Mouse (Mus musculus) spleen, postnatal 4 days (tissue): ENCODE results near the gene Gm28042.

Experiments
- DNase-seq, 2 experiments: peaks; one replicate each; pipeline ENCODE4 v3.0.0; 2022; ENCODE audit warnings: low spot score in 2 of 2

The Gm28042 gene

GRCm38 (mm10) chr2:120058818-120059217, 31.5 kb downstream of the Gm28042 start:
- no peak for DNase-seq

GRCm38 (mm10) chr2:120059466-120059865, 32.2 kb downstream of the Gm28042 start:
- DNase-seq, result no peak

- DNase-seq, result no peak
Observed at GRCm38 (mm10) chr2:120060190-120060589, 32.9 kb downstream of the Gm28042 start.

GRCm38 (mm10) chr2:120060651-120061050, 33.4 kb downstream of the Gm28042 start:
- DNase-seq, result no peak

GRCm38 (mm10) chr2:120062248-120062647, 35.0 kb downstream of the Gm28042 start:
- no peak for DNase-seq

GRCm38 (mm10) chr2:120064639-120065038, 37.3 kb downstream of the Gm28042 start:
- no peak for DNase-seq

GRCm38 (mm10) chr2:120065243-120065642, 38.0 kb downstream of the Gm28042 start:
- DNase-seq, result no peak

GRCm38 (mm10) chr2:120066224-120066623, 38.9 kb downstream of the Gm28042 start:
- DNase-seq, result no peak

GRCm38 (mm10) chr2:120068555-120069465, 41.5 kb downstream of the Gm28042 start:
- DNase-seq, result no peak

GRCm38 (mm10) chr2:120069466-120069990, 42.2 kb downstream of the Gm28042 start:
- no peak for DNase-seq

GRCm38 (mm10) chr2:120074096-120074495, 46.8 kb downstream of the Gm28042 start:
- DNase-seq, result no peak

- peak in 1 of 2 experiments; percentile 24 for DNase-seq
Observed at GRCm38 (mm10) chr2:120076076-120076705, 48.9 kb downstream of the Gm28042 start.

GRCm38 (mm10) chr2:120082416-120082815, 55.1 kb downstream of the Gm28042 start:
- DNase-seq, result no peak

- DNase-seq, result peak in 1 of 2 experiments; percentile 28
Observed at GRCm38 (mm10) chr2:120084593-120085361, 57.5 kb downstream of the Gm28042 start.

GRCm38 (mm10) chr2:120086038-120086437, 58.7 kb downstream of the Gm28042 start:
- DNase-seq, result no peak

GRCm38 (mm10) chr2:120087391-120087790, 60.1 kb downstream of the Gm28042 start:
- no peak for DNase-seq

- no peak for DNase-seq
Observed at GRCm38 (mm10) chr2:120087897-120088296, 60.6 kb downstream of the Gm28042 start.

- DNase-seq, result no peak
Observed at GRCm38 (mm10) chr2:120090979-120091378, 63.7 kb downstream of the Gm28042 start.
